Mouse (Mus musculus) left cerebral cortex, postnatal 25 days (tissue): ENCODE results near the gene Eml6. TPM values are rescaled to one million over a fixed set of nuclear protein-coding genes. Genes with fewer than 3 reads are reported as not detected.
"Not testable (repeated sequence)": the region's sequence is repeated elsewhere in the genome, so short reads cannot be mapped to it uniquely, and the experiment has no call there.

Experiments
- DNase-seq, 2 experiments: peaks; one replicate each; pipeline ENCODE4 v3.0.0; 2022; ENCODE audit warnings: low spot score in 2 of 2, mixed read lengths in 1 of 2
- intact Hi-C: fragments of 180-260 bp; cut with DNase I; formaldehyde crosslinking; loops from one replicate; pipeline ENCODE4 v1.15.1; 2025
- total RNA-seq, 2 experiments: library from RNA; stranded (reverse); gene quantifications; 2 replicates each; pipeline ENCODE4 v1.2.3; 2021

The Eml6 gene
- total RNA-seq, 2 experiments from 2014 or later = 23.7 to 24.4 TPM

DNA sequence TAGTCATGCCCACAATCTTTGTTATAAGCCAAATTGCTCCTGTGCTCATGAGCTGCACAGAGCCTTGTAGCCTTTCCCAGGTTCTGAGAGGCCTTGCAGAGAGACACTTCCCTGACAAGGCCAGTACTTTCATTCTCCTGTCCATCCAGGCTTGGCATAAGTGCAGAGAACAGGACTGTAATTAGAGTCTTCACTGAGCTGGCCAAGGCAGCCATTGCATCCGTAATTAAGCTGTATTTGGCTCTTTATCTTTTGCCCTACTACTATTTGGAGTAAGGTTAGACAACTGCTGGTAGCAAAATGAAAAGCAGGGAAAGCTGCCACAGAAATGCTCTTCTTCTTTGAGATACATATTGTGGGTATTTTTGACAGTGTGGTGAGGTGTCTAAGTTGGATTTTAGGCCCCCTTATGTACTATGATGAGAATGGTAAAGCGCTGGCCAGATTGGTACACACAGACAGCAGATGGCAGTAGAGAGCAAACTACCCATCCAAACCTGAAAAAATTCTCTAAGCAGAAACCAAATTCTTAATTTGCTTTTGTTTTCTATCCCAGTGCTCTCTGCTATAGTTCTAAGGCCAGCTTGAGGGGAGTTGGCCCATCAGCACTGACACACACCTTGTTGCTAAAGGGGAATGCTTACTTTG, 164.0 kb downstream of the Eml6 start:
- peak; percentile 51 to 54 for DNase-seq
- intact Hi-C loops = no loop called here

- intact Hi-C loops = no loop called here
- DNase-seq = no peak
Measured at GRCm38 (mm10) chr11:29861040-29861439, 164.8 kb downstream of the Eml6 start.

- intact Hi-C loops = no loop called here
- no peak for DNase-seq
Measured at GRCm38 (mm10) chr11:29840606-29841227, 185.1 kb downstream of the Eml6 start.

GRCm38 (mm10) chr11:29839781-29840180, 186.1 kb downstream of the Eml6 start:
- DNase-seq = no peak
- intact Hi-C loops = no loop called here

- intact Hi-C loops = no loop called here
- DNase-seq = no peak
Measured at GRCm38 (mm10) chr11:29837066-29837465, 188.8 kb downstream of the Eml6 start.

- intact Hi-C loops = no loop called here
Measured at GRCm38 (mm10) chr11:29827729-29828128, 198.1 kb downstream of the Eml6 start.

DNA sequence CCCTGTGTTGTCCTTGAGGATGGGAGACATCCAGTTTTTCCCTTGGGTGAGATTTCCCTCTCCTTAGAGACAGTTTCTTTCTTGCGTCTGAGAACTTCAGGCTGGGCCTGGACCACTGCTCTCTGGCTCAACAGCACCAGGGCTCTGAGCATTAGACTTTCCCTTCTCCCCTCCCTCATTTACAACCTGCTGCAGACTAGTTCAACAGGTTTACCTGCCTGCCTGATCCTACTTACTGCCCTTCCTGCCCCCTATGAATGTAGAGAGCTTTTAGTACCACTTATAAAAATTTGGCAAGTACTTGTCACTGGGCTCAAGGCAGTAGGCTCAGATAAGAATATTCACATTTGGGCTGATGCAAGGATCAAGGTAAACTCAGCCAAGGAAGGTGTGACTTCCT, 199.8 kb downstream of the Eml6 start:
- intact Hi-C loops = no loop called here
- no peak for DNase-seq

More at GRCm38 (mm10) chr11:29827729-29828128, 198.1 kb downstream of the Eml6 start:
- no peak for DNase-seq

DNA sequence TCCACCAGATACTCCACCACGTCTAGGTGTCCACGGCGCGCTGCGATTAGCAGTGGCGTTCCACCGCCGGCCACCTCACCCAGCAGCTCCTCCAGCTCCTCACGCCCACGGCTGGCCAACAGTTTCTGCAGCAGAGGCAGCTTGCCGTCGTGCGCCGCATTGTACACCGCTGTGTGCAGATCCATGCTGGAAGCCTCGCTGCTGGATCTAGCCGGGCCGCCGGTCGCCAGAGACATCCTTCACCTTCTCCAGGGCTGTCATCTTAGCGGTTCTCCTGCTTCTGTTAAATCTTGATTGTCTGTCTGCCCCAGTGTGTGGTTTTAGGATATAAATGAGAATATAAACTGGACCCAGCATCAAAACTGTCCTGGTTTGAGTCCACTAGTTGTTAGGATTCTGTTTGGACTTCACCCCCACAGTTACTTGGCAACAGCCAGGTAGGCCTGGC, 200.5 kb downstream of the Eml6 start, which contains the start of gene 4931440F15Rik:
4931440F15Rik (minus strand) TSS at position 398 of the 448 bp plus-strand sequence.
- DNase-seq, intact Hi-C loops: not testable (repeated sequence)

GRCm38 (mm10) chr11:29824474-29825270, 201.2 kb downstream of the Eml6 start:
- intact Hi-C loops, DNase-seq: not testable (repeated sequence)

- no peak for DNase-seq
- intact Hi-C loops = no loop called here
Measured at GRCm38 (mm10) chr11:29823141-29823540, 202.7 kb downstream of the Eml6 start.

GRCm38 (mm10) chr11:29815670-29816069, 210.2 kb downstream of the Eml6 start:
- intact Hi-C loops = no loop called here
- DNase-seq = no peak

DNA sequence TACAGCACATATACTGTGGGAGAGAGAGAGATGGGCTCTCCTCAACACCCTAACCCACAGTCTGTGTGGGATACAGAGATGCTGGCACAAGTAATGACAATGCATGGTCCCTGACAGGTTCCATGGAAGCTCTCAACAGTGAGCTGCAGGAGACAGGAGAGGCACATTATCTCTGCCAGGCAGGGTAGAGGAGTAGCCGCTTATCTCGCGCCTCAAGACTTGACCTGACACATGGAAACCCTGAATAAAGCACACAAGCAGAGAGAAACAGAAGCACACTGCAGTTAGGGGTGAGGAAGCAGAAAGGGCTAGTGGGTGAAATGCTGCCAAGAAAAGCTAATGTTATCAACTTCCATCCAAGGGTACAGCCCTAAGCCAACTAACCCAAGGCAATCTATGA, 210.6 kb downstream of the Eml6 start:
- DNase-seq = no peak
- intact Hi-C loops = no loop called here

DNA sequence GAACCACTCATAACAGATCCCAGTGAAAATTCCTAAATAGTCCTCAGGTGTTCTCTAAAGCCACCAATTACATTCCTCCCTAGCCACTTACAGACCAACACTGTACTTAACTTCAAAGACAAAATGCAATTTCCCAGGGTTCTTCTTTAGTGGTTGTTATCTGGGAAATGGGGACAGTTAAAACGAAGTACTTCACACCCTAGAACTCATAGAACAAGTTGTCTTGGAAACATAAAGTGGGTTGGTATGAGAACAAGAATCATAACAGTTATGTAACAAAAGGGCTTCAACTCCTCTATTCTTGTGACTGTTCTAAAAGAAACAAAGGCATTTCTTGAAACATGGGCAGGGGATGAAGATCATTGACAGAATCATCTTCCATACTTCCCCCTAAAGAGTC, 212.6 kb downstream of the Eml6 start:
- intact Hi-C loops = loop anchor here (1.0 to 5.0 kb wide), 4 partner anchors 24 to 69 kb away; no protein-coding TSS in a partner anchor
- peak in 1 of 2 experiments; percentile 47 for DNase-seq

DNA sequence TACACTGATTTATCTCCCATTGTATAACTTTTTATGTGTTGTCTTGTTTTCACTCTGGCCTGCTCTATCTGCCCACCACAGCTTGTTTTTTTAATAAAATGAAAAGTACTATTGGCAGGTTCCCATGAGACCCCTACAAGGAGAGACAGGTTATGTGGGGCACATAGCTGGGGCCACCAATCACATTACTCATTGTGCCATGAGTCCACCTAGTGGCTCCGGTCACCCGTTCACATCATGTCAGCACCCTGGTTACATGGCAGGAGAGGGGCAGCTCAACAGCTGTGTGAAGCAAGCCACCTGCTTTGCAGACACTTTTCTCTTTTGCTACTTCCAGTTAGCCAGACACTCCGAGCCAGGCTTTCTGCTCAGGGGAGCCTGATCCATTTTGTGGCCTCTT, 213.4 kb downstream of the Eml6 start:
- DNase-seq = no peak
- intact Hi-C loops = loop anchor here (2.0 to 5.0 kb wide), 2 partner anchors 24 to 70 kb away; no protein-coding TSS in a partner anchor

- peak in 1 of 2 experiments; percentile 60 for DNase-seq
- intact Hi-C loops = loop anchor here (5.0 kb wide), 1 partner anchor 72 kb away; no protein-coding TSS in a partner anchor
Measured at GRCm38 (mm10) chr11:29810324-29810723, 215.5 kb downstream of the Eml6 start.

DNA sequence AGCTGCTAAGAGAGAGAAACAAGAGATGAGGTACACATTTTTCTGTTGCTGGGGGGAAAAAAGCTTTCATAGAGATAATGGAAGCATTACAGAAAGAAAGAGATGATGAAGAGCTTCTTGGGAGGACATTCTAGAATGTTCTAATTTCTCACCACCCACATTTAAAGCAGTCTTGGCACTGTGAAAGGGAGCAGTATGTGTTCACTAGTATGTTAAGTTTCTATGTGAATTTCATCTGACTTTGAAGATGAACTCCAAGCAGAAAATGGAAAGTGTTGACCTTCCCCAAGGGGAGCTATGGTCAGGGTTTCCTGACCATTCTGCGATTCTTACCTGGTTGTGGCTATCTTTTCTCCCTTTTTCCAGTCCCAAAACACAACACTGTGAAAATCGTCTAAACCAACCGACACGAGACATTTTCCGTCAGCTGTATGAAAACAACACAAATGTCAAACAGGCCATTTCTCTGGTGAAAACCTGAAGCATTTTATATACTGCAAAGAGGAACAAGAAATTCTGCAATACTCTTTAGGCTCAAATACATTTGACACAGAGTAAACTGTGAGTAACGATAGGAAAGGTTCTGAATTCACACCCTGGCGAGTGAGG, 216.7 kb downstream of the Eml6 start:
- intact Hi-C loops = loop anchor here (1.0 kb wide), 1 partner anchor 43 kb away; no protein-coding TSS in a partner anchor
- DNase-seq = peak in 1 of 2 experiments; percentile 54

DNA sequence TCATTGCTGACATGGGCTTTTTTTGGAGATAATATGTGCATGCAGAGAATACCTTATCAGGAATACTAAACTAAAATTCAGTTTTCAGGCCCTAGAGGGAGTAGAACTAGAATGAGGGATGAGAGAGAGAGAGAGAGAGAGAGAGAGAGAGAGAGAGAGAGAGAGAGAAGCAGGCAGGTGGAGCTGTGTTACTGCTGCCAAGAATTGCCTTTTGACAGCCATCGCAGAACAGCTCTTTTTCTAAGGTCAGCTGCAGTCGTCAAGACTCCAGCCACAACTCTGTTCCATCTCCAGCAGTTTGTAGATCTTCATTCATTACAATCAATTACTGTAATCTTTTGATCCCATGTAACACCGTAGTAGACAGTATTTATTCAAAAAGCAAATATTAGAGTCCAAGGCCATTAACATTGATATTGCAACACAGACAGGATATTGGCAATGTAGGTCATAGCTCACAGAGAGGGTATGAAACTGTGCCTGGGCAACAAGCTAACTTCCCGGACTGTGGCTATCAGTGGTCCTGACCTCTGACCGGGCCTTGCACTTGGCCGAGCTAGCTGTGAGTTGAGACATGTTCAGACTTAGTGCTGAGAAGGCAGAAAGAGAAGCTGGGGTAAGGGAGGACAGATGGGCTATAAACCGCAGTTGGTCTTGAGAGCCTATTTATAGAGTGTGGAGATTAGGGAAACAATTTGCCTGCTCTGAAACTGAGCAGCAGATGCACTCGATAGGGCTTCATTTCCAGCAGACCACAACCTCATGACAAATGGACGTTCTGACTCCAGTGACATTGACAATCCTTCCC, 217.5 kb downstream of the Eml6 start:
- intact Hi-C loops = no loop called here
- peak in 1 of 2 experiments; percentile 65 for DNase-seq

GRCm38 (mm10) chr11:29807325-29807724, 218.5 kb downstream of the Eml6 start:
- DNase-seq = no peak
- intact Hi-C loops = no loop called here
